Mouse (Mus musculus) ZHBTc4 (cell line): ENCODE results near the gene Cyp3a59.
"Not testable (repeated sequence)": the region's sequence is repeated elsewhere in the genome, so short reads cannot be mapped to it uniquely, and the experiment has no call there.

Experiments used
- DNase-seq: peaks from one replicate; pipeline ENCODE4 v3.0.0-alpha.2; 2011; ENCODE audit warnings: low read depth, low spot score

Cyp3a59 gene

GRCm38 (mm10) chr5:146078945-146079344, at the start of gene Cyp3a59:
Gene Cyp3a59 (plus strand): TSS chr5:146079257.
- DNase-seq, result not testable (repeated sequence)

- DNase-seq, result no peak
Observed at GRCm38 (mm10) chr5:146070099-146070498, 9.0 kb upstream of the Cyp3a59 start.

GRCm38 (mm10) chr5:146147903-146148302, 68.8 kb downstream of the Cyp3a59 start:
- peak; percentile 64 for DNase-seq

- DNase-seq, result no peak
Observed at GRCm38 (mm10) chr5:146150454-146150853, 71.4 kb downstream of the Cyp3a59 start.

GRCm38 (mm10) chr5:146158326-146158725, 79.3 kb downstream of the Cyp3a59 start:
- not testable (repeated sequence) for DNase-seq

- not testable (repeated sequence) for DNase-seq
Observed at GRCm38 (mm10) chr5:146160439-146160838, 81.4 kb downstream of the Cyp3a59 start, which contains the start of gene Gm5565. Gene Gm5565 (minus strand): TSS chr5:146160539.
